Mouse (Mus musculus): ENCODE data around the gene Stxbp1.
A peak's percentile ranks its signal among the peaks of the same experiment; 100 is the strongest.

Gene Stxbp1

GRCm38 (mm10) chr2:32752181-32752580 is 94.9 kb downstream of the Stxbp1 start:
- DNase-seq (ENCODE audit: low spot score in 2 of 2), result no peak

- DNase-seq (ENCODE audit: low spot score in 2 of 2), result no peak
Measured at GRCm38 (mm10) chr2:32751665-32752033, 95.4 kb downstream of the Stxbp1 start.

- no peak for DNase-seq (ENCODE audit: low spot score in 2 of 2)
Measured at GRCm38 (mm10) chr2:32750887-32751664, 96.0 kb downstream of the Stxbp1 start.

- no peak for DNase-seq (ENCODE audit: low spot score in 2 of 2)
Measured at GRCm38 (mm10) chr2:32750199-32750598, 96.8 kb downstream of the Stxbp1 start.

- no peak for DNase-seq (ENCODE audit: low spot score in 2 of 2)
Measured at GRCm38 (mm10) chr2:32749082-32749481, 98.0 kb downstream of the Stxbp1 start.

GRCm38 (mm10) chr2:32744272-32744982 is 102.6 kb downstream of the Stxbp1 start:
- DNase-seq (ENCODE audit: low spot score in 2 of 2), result no peak

GRCm38 (mm10) chr2:32742173-32742531 is 104.9 kb downstream of the Stxbp1 start:
- peak; percentile 64 to 84 for DNase-seq (ENCODE audit: low spot score in 2 of 2)

GRCm38 (mm10) chr2:32741273-32742172 is 105.5 kb downstream of the Stxbp1 start:
- peak in 1 of 2 experiments; percentile 59 for DNase-seq (ENCODE audit: low spot score in 2 of 2)

- no peak for DNase-seq (ENCODE audit: low spot score in 2 of 2)
Measured at GRCm38 (mm10) chr2:32740916-32741272, 106.2 kb downstream of the Stxbp1 start, which contains the start of gene 6330409D20Rik. Gene 6330409D20Rik, minus strand, starts transcription at chr2:32741016.

GRCm38 (mm10) chr2:32739311-32739710 is 107.7 kb downstream of the Stxbp1 start:
- no peak for DNase-seq (ENCODE audit: low spot score in 2 of 2)

Measured in left cerebral cortex, adult 9 months (tissue).